Mouse (Mus musculus): ENCODE results near the gene Efcab12. TPM values are rescaled to one million over a fixed set of nuclear protein-coding genes. Genes with fewer than 3 reads are reported as not detected.

Gene Efcab12
- total and polyA plus RNA-seq, 3 experiments = 0.11 TPM; not detected in 2

GRCm38 (mm10) chr6:115774501-115774921 is 63.7 kb downstream of the Efcab12 start, which contains the start of gene Cand2:
Cand2 (plus strand) TSS chr6:115774538.
- no peak within 1 kb of the TSS for H3K27ac ChIP-seq (ENCODE audit: control insufficient read depth, low read depth, low read length)
- H3K9me3 ChIP-seq (replicated peaks; ENCODE audit: insufficient read depth, low read length) = no peaks in the 10 kb centered on the region
- no peaks in the 10 kb centered on the region for H3K27me3 ChIP-seq (ENCODE audit: control insufficient read depth in 1 of 2, insufficient read depth in 2 of 2, low read length in 2 of 2)
- peak within 1 kb of the TSS; percentile 75 for H3K9ac ChIP-seq (ENCODE audit: control insufficient read depth, low read depth, low read length, poor library complexity, severe bottlenecking)
- DNase-seq (ENCODE audit: low read depth, low spot score) = peak; percentile 78
- peak within 1 kb of the TSS; percentile 63 to 87 for H3K4me3 ChIP-seq (ENCODE audit: control insufficient read depth in 1 of 2, insufficient read depth in 1 of 2, low read depth in 2 of 2, low read length in 2 of 2)
- TF ChIP-seq POLR2A (IDR thresholded peaks at IDR 0.05; ENCODE audit: control insufficient read depth in 1 of 2, insufficient read depth in 1 of 2, low read depth in 1 of 2, low read length in 2 of 2, poor library complexity in 1 of 2) (peak in 1 of 2 experiments; percentile 46; a peak in 1 of 4 replicates), GABPA (IDR thresholded peaks at IDR 0.05; ENCODE audit: low read depth, low read length) (no peak), HCFC1 (IDR thresholded peaks at IDR 0.05; ENCODE audit: low read depth, low read length) (peak; percentile 20; the same call in 1 of the 2 replicates)
- H3K4me1 ChIP-seq (ENCODE audit: control insufficient read depth in 1 of 2, insufficient read depth in 2 of 2, low read length in 2 of 2) = peaks cover 6 to 21% of the 10 kb centered on the region in 2 experiments
- H3K79me2 ChIP-seq (ENCODE audit: control insufficient read depth, insufficient read depth, low read length, poor library complexity) = 0 out of 2 replicates have a peak, but pooled peaks cover 2% of the 10 kb centered on the region
- H3K36me3 ChIP-seq (ENCODE audit: control insufficient read depth in 1 of 2, insufficient read depth in 2 of 2, low read length in 2 of 2) = peaks cover 0 to 19% of the 10 kb centered on the region in 2 experiments; a peak in 2 of 4 replicates

DNA sequence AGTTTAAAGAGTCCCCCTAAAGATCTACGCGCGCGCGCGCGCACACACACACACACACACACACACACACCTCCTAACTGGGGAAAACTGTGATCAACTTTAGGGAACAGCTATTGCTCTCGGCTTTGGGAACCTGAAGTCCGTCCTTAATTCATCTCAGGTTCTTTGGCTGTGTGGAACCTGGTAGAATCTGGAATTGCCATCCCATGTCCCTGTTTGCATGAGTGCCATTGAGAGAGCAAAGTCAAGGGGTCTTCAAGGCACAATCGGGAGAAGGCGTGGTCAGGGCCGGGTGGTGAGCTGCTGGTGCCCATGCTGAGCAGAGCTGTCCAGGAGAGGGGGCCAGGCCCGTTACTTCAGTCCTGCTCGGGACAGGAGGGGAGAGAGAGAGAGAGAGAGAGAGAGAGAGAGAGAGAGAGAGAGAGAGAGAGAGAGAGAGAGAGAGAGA is 64.2 kb downstream of the Efcab12 start:
- Histone ChIP-seq H3K4me1 (ENCODE audit: control insufficient read depth in 1 of 2, insufficient read depth in 2 of 2, low read length in 2 of 2) (peaks cover 6 to 21% of the 10 kb centered on the region in 2 experiments), H3K4me3 (ENCODE audit: control insufficient read depth in 1 of 2, insufficient read depth in 1 of 2, low read depth in 2 of 2, low read length in 2 of 2) (peak overlapping the region; percentile 63 to 87), H3K27ac (ENCODE audit: control insufficient read depth, low read depth, low read length) (no peak overlapping the region), H3K79me2 (ENCODE audit: control insufficient read depth, insufficient read depth, low read length, poor library complexity) (0 out of 2 replicates have a peak, but pooled peaks cover 2% of the 10 kb centered on the region), H3K27me3 (ENCODE audit: control insufficient read depth in 1 of 2, insufficient read depth in 2 of 2, low read length in 2 of 2) (no peaks in the 10 kb centered on the region), H3K9ac (ENCODE audit: control insufficient read depth, low read depth, low read length, poor library complexity, severe bottlenecking) (peak overlapping the region; percentile 26), H3K9me3 (replicated peaks; ENCODE audit: insufficient read depth, low read length) (no peaks in the 10 kb centered on the region), H3K36me3 (ENCODE audit: control insufficient read depth in 1 of 2, insufficient read depth in 2 of 2, low read length in 2 of 2) (peaks cover 0 to 19% of the 10 kb centered on the region in 2 experiments; a peak in 2 of 4 replicates)
- DNase-seq (ENCODE audit: low read depth, low spot score) = peak; percentile 74
- no peak for TF ChIP-seq ETS1 (IDR thresholded peaks at IDR 0.05; ENCODE audit: low read depth, low read length)
- TF ChIP-seq MEF2A (IDR thresholded peaks at IDR 0.05; ENCODE audit: extremely low read depth, insufficient replicate concordance, low read depth, low read length, poor library complexity, severe bottlenecking) = no peak
- peak; percentile 86; the same call in 1 of the 2 replicates for TF ChIP-seq JUND (IDR thresholded peaks at IDR 0.05; ENCODE audit: low read depth, low read length)
- TF ChIP-seq SMC3 (IDR thresholded peaks at IDR 0.05; ENCODE audit: low read depth, low read length) = no peak
- peak; percentile 16 for TF ChIP-seq MXI1 (IDR thresholded peaks at IDR 0.05; ENCODE audit: low read depth, low read length)
- TF ChIP-seq NRF1 (IDR thresholded peaks at IDR 0.05; ENCODE audit: insufficient read depth, low read depth, low read length, poor library complexity, severe bottlenecking) = peak; percentile 45

DNA sequence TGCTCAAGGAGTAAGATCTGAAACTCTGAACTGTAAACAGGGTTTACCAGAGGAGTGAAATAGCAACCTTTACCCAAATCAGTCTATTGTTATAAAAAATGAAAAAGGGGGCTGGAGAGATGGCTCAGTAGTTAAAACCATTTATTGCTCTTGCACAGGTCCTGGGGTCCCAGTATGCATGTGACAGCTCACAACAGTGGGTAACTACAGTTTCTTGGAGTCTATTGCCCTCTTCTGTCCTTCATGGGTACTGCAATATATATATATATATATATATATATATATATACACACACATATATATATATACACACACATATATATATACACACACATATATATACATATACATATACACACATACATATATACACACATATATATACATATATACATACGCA is 65.6 kb downstream of the Efcab12 start:
- peak; percentile 70 for DNase-seq (ENCODE audit: low read depth, low spot score)
- Histone ChIP-seq H3K9ac (ENCODE audit: control insufficient read depth, low read depth, low read length, poor library complexity, severe bottlenecking) (no peak overlapping the region), H3K79me2 (ENCODE audit: control insufficient read depth, insufficient read depth, low read length, poor library complexity) (0 out of 2 replicates have a peak, but pooled peaks cover 2% of the 10 kb centered on the region), H3K4me1 (ENCODE audit: control insufficient read depth in 1 of 2, insufficient read depth in 2 of 2, low read length in 2 of 2) (peaks cover 14 to 25% of the 10 kb centered on the region in 2 experiments), H3K27ac (ENCODE audit: control insufficient read depth, low read depth, low read length) (no peak overlapping the region), H3K27me3 (ENCODE audit: control insufficient read depth in 1 of 2, insufficient read depth in 2 of 2, low read length in 2 of 2) (no peaks in the 10 kb centered on the region), H3K9me3 (replicated peaks; ENCODE audit: insufficient read depth, low read length) (no peaks in the 10 kb centered on the region), H3K4me3 (ENCODE audit: control insufficient read depth in 1 of 2, insufficient read depth in 1 of 2, low read depth in 2 of 2, low read length in 2 of 2) (no peak overlapping the region), H3K36me3 (ENCODE audit: control insufficient read depth in 1 of 2, insufficient read depth in 2 of 2, low read length in 2 of 2) (peaks cover 0 to 23% of the 10 kb centered on the region in 2 experiments; a peak in 2 of 4 replicates)
- TF ChIP-seq HCFC1 (IDR thresholded peaks at IDR 0.05; ENCODE audit: low read depth, low read length) (no peak), E2F4 (IDR thresholded peaks at IDR 0.05; ENCODE audit: borderline replicate concordance, low read depth, low read length) (no peak), CTCF (IDR thresholded peaks at IDR 0.05 in 2 of 3, conservative IDR thresholded peaks at IDR 0.05 in 1 of 3; ENCODE audit: control insufficient read depth in 1 of 3, insufficient read depth in 1 of 3, low read depth in 2 of 3, low read length in 3 of 3, poor library complexity in 1 of 3, severe bottlenecking in 1 of 3) (peak in 2 of 3 experiments; percentile 5 to 53; a peak in 3 of 6 replicates), UBTF (IDR thresholded peaks at IDR 0.05; ENCODE audit: borderline replicate concordance, insufficient read depth, low read depth, low read length) (no peak), TAL1 (IDR thresholded peaks at IDR 0.05; ENCODE audit: low read length) (no peak), USF1 (IDR thresholded peaks at IDR 0.05; ENCODE audit: low read depth, low read length) (0 out of 2 replicates have a peak, but pooled peaks have one; percentile 19), MYC (IDR thresholded peaks at IDR 0.05; ENCODE audit: low read depth, low read length) (0 out of 2 replicates have a peak, but pooled peaks have one; percentile 27), ZC3H11A (IDR thresholded peaks at IDR 0.05; ENCODE audit: low read depth, low read length) (peak; percentile 71), ETS1 (IDR thresholded peaks at IDR 0.05; ENCODE audit: low read depth, low read length) (no peak), RAD21 (IDR thresholded peaks at IDR 0.05; ENCODE audit: low read depth, low read length) (peak; percentile 67), SMC3 (IDR thresholded peaks at IDR 0.05; ENCODE audit: low read depth, low read length) (peak; percentile 45)

Measured in MEL (cell line).